Mouse (Mus musculus) thymus, adult 2 months (tissue): ENCODE measurements around the gene Slc38a3.

Source experiments
- CTCF ChIP-seq: fragments of 200-500 bp; IDR thresholded peaks from 2 replicates; pipeline ENCODE4 v1.5.1; 2012; ENCODE audit warnings: mild to moderate bottlenecking, control low read depth, low read length, moderate library complexity, borderline replicate concordance; ENCODE audit not compliant: control insufficient read depth, poor library complexity, insufficient read depth; ENCODE audit errors: extremely low read depth
- POLR2A ChIP-seq: fragments of 200-500 bp; IDR thresholded peaks from 2 replicates; pipeline ENCODE4 v1.6.1; 2012; ENCODE audit warnings: mild to moderate bottlenecking, low read length, control low read depth, moderate library complexity; ENCODE audit not compliant: control insufficient read depth, poor library complexity, insufficient read depth; ENCODE audit errors: extremely low read depth

DNA sequence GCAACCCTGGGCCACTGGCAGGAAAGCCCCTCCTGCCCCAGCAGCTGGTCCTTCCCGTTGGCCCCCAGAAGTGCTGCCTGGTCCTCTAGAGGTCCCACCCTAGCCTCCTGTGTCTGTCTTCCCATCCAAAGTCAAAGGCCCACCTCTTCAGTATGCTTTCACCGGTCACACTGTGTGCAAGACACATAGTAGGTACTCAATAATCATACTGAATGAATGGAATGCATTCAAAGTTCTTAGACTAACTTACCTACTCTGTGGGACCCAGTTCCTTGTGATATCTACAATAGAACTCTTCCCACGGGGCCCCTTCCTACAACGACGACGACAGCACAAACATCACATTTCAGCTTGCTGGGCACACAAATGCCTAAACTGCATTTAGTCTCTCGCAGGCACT lies 4.0 kb downstream of the Slc38a3 start:
- no peak for TF ChIP-seq CTCF
- TF ChIP-seq POLR2A = no peak
